Mouse (Mus musculus) liver, adult 2 months (tissue): ENCODE data around the gene Fam57a. TPM values are rescaled to one million over a fixed set of nuclear protein-coding genes. Genes with fewer than 3 reads are reported as not detected.
"Not testable (repeated sequence)": the region's sequence is repeated elsewhere in the genome, so short reads cannot be mapped to it uniquely, and the experiment has no call there.

Experiments
- DNase-seq: peaks from one replicate; pipeline ENCODE4 v3.0.0-alpha.2; 2011; ENCODE audit warnings: low read depth, low spot score; ENCODE audit errors: extremely low read depth
- H3K27ac ChIP-seq: fragments of 200-500 bp; replicated peaks from 2 replicates; pipeline ENCODE4 v1.5.1; 2012; ENCODE audit warnings: low read depth, mild to moderate bottlenecking, control low read depth, inconsistent platforms, low read length; ENCODE audit not compliant: insufficient read depth
- H3K27me3 ChIP-seq: fragments of 200-500 bp; 2 replicates; pipeline ENCODE4 v1.6.1; 2012; ENCODE audit warnings: mild to moderate bottlenecking, moderate library complexity, low read length, inconsistent platforms; ENCODE audit not compliant: control insufficient read depth, insufficient read depth
- H3K36me3 ChIP-seq: fragments of 200-500 bp; 2 replicates; pipeline ENCODE4 v1.6.1; 2012; ENCODE audit warnings: low read length, inconsistent platforms; ENCODE audit not compliant: control insufficient read depth, insufficient read depth
- H3K4me1 ChIP-seq: fragments of 200-500 bp; 2 replicates; pipeline ENCODE4 v1.6.1; 2011; ENCODE audit warnings: low read length; ENCODE audit not compliant: control insufficient read depth, insufficient read depth
- H3K4me3 ChIP-seq: fragments of 200-500 bp; 2 replicates; pipeline ENCODE4 v1.5.1; 2011; ENCODE audit warnings: low read depth, mild to moderate bottlenecking, control low read depth, low read length, moderate library complexity; ENCODE audit not compliant: insufficient read depth
- H3K79me2 ChIP-seq: fragments of 200-500 bp; 2 replicates; pipeline ENCODE4 v1.6.1; 2012; ENCODE audit warnings: inconsistent platforms, mild to moderate bottlenecking, low read length, moderate library complexity; ENCODE audit not compliant: control insufficient read depth, insufficient read depth
- H3K9ac ChIP-seq: fragments of 200-500 bp; 2 replicates; pipeline ENCODE4 v1.6.1; 2012; ENCODE audit warnings: low read depth, mild to moderate bottlenecking, control low read depth, inconsistent platforms, low read length
- CTCF ChIP-seq: fragments of 200-500 bp; IDR thresholded peaks from 2 replicates; pipeline ENCODE4 v1.5.1; 2011; ENCODE audit warnings: low read depth, low read length, control low read depth
- POLR2A ChIP-seq: fragments of 200-500 bp; IDR thresholded peaks from 2 replicates; pipeline ENCODE4 v1.6.1; 2011; ENCODE audit warnings: low read length, control low read depth; ENCODE audit not compliant: insufficient read depth; ENCODE audit errors: extremely low read depth
- WGBS: fragments of 180-500 bp; shearing (Covaris S2); methylation state at CpG from one replicate; pipeline ENCODE4 v1.1.7; 2018; 5-methylcytosine and 5-hydroxymethylcytosine counted together
- polyA plus RNA-seq: library from polyadenylated mRNA; depleted of rRNA; stranded (reverse); fragments of >200 nt; gene quantifications from 2 replicates; pipeline ENCODE4 v1.2.3, GENCODE M21; 2012
- total RNA-seq: library from RNA; depleted of rRNA; stranded (reverse); fragments of >200 nt; gene quantifications from 2 replicates; pipeline ENCODE4 v1.2.3, GENCODE M21; 2014

Gene Fam57a
- total and polyA plus RNA-seq, 2 experiments: 3.4 to 3.5 TPM

DNA sequence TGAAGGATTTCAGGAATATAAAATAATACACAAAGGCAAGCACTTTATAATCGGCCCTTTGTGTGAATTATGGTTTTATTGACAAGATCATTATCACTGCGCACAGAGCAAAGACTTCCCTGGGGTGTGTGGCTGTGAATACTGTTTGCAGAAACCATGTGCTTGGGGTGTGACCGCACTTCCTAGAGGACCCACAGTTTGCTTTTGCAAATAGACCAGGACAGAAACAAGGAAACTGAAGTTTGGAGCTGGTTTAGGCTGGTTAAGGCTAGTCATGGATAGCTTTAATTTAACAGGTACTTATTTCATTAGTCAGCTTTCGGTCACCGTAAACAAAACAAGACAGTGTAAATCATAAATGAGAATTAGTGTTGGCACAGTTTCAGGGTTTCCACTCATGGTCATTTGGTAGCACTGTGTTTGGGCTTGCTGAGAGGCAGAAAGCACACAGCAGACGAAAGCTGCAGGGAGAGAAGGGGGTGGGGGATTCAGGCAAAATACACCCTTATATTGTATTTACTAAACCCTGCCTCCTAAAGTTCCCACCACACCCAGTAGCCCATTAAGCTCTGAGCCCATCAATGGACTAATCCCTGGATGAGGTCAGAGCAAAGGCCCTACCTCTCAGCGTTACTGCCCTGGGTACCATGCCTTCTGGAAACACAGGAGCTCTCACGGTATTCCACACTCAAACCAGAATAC is 17.0 kb downstream of the Fam57a start:
- 60% methylated on average over 8 of the region's 8 CpGs for WGBS
- H3K36me3 ChIP-seq: no peaks in the 10 kb centered on the region
- H3K4me1 ChIP-seq: no peaks in the 10 kb centered on the region
- H3K4me3 ChIP-seq: no peak overlapping the region
- H3K27me3 ChIP-seq: no peaks in the 10 kb centered on the region
- DNase-seq: no peak
- TF ChIP-seq POLR2A: no peak
- H3K9ac ChIP-seq: no peak overlapping the region
- no peaks in the 10 kb centered on the region; the same call in 1 of the 2 replicates for H3K79me2 ChIP-seq
- no peak overlapping the region for H3K27ac ChIP-seq

DNA sequence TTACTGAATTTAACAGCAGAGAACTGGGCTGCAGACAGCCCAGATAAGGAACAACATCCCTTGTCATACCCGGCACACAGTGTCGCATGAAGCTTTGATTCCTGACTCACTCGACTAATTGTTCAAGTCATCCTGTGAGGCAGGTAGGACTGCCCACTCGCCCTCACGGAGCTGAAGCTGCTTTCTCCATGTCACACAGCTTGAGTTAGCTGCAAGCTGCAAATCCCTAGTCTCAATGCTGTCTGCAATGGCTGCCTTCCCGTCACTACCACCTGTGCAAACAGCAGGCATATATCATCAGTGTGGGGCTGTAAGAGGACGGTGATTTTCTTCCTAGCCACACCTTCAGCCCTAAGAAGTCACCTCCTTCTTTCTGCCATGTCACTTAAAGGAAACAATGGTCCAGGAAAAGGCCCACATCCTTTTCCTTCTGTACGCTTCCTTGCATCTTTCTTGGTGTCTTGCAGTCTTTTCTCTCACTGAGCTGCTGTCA is 17.6 kb downstream of the Fam57a start:
- DNase-seq: no peak
- H3K9ac ChIP-seq: no peak overlapping the region
- no peak overlapping the region for H3K27ac ChIP-seq
- H3K79me2 ChIP-seq: no peaks in the 10 kb centered on the region
- H3K27me3 ChIP-seq: no peaks in the 10 kb centered on the region
- H3K36me3 ChIP-seq: no peaks in the 10 kb centered on the region
- no peaks in the 10 kb centered on the region for H3K4me1 ChIP-seq
- no peak for TF ChIP-seq CTCF
- TF ChIP-seq POLR2A: no peak
- WGBS: 76% methylated on average over 8 of the region's 8 CpGs
- H3K4me3 ChIP-seq: no peak overlapping the region

DNA sequence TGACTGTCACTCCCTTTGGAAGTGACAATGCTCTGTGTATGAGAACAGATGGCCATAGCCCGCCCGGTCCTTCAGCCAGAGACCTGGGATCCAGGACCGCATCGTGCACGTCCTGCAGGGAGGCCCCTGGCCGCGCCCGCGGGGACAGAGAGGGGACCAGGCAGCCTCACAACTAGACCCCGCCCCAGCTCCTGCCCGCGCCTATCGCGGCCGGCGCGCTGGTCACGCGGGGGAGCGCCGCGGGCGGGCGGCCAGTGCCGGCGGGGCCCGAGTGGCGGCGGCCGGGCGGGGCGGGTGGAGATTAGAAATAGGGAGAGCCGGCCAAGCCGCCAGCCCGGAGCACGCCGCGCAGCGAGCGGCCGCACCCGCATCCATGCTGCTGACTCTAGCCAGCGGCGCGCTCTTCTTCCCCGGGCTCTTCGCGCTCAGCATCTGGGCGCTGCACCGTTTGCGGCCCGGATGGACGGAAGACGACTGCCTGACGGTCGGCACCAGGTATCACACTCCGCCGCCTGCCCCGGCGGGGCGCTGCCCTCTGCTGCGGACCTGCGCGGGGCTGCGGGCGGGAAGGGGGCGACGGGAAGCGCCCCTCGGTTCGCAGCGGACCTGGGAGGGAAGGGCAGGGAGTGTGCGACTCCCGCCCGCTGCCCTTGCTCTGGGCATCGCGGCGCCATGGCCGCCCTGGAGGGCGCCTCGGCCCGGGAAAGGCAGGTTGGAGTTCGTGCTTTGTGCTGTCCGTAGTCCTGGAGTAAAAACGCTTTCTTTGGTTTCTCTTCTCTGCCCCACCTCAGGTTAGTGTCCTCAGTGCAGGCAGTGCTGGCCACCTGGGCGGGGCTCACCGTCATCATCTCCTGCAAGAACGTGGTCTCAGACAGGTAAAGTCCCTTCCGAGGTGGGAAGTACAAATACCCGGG is 22.5 kb downstream of the Fam57a start:
- peak; percentile 24 for DNase-seq
- no peaks in the 10 kb centered on the region for H3K36me3 ChIP-seq
- peak overlapping the region; percentile 74 for H3K9ac ChIP-seq
- TF ChIP-seq CTCF (no peak), POLR2A (0 out of 2 replicates have a peak, but pooled peaks have one; percentile 17)
- H3K79me2 ChIP-seq: no peaks in the 10 kb centered on the region
- peaks cover 3% of the 10 kb centered on the region; the same call in 1 of the 2 replicates for H3K4me1 ChIP-seq
- whole genome bisulfite sequencing: under 1% methylated on average over 90 of the region's 90 CpGs
- H3K27me3 ChIP-seq: peaks cover 4% of the 10 kb centered on the region; the same call in 1 of the 2 replicates
- peak overlapping the region; percentile 66 for H3K4me3 ChIP-seq
- no peak overlapping the region; the same call in 1 of the 2 replicates for H3K27ac ChIP-seq

DNA sequence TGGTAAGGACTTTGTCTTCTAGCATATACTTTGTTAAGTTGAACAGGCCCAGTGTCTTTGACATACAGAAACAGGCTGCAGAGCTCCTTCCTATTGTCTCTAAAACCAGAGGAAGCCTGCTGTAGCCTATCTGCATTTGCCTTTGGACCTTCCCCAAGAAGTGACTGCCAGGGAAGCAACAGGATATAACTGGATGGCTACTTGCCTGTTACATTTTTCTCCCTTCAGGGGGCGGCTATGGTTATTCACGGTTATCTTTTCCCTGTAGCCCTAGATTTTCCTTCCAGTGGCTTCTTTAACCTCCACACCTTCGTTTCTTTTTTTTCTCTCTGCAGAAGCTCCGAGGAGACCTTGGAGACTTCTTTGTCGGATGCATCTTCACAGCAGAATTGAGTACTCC is 27.3 kb downstream of the Fam57a start:
- no peak for DNase-seq
- 86% methylated on average over 5 of the region's 5 CpGs for WGBS
- H3K9ac ChIP-seq: no peak overlapping the region
- no peak overlapping the region for H3K27ac ChIP-seq
- peaks cover 4% of the 10 kb centered on the region; the same call in 1 of the 2 replicates for H3K27me3 ChIP-seq
- no peaks in the 10 kb centered on the region for H3K36me3 ChIP-seq
- no peak overlapping the region for H3K4me3 ChIP-seq
- H3K79me2 ChIP-seq: no peaks in the 10 kb centered on the region
- TF ChIP-seq POLR2A: no peak
- TF ChIP-seq CTCF: no peak
- peaks cover 3% of the 10 kb centered on the region; the same call in 1 of the 2 replicates for H3K4me1 ChIP-seq

DNA sequence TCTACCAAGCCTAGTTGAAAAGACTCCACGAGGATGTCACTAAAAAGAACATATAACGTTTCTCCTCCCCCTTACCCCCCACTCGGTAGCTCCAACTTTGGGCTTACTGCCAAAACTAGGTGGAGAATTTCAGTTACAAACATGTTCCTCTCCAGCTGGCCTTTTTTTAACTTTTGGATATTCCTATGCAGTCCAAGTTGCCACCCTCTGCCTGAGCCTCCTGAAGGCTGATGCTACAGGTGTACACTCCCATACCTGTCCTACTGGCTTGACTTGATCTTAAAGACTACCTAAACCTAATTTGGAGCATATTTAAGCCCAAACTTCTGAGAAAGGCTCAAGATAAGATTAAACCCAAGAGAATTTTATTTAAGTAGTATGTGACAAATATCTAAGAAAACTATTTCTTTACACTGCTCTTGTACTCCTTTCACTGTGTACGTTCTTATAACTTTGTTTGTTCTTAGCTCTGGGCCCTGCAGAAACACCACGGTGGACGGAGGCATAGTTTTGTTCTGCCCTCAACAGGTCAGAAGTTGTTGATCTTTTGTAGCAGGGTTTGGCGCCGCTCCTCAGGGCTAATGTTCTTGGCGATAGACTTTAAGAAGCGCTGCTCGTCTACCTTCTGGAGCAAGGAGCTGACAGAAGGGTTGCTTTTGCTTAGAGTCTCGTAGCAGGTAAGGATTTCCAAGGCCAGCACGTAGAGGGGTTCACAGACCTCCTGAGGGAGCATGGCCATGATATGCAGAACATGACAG is 30.9 kb downstream of the Fam57a start:
- DNase-seq: no peak
- Histone ChIP-seq H3K27ac (no peak overlapping the region), H3K36me3 (no peaks in the 10 kb centered on the region), H3K9ac (no peak overlapping the region), H3K27me3 (no peaks in the 10 kb centered on the region), H3K79me2 (no peaks in the 10 kb centered on the region), H3K4me1 (no peaks in the 10 kb centered on the region), H3K4me3 (no peak overlapping the region)
- TF ChIP-seq POLR2A: no peak
- TF ChIP-seq CTCF: no peak
- 87% methylated on average over 13 of the region's 13 CpGs for WGBS

DNA sequence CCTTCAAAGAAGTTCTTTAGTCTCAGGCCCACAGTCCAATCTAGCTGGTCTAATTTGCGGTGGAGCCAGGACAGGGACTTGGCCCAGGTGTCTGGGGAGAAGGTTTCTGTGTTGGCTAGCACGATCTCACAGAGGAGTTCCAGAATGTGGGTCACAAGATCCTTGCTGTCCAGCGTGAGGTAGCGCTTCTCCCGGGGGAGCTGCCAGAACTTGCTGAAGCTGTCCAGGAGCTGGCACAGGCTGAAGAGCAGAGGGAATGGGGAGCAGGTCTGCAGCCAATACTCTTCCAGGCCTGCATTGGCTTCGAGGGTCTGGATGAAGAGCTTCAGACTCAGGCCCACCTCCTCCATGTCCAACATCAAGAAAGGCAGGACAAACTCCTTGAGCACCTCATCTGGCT is 32.1 kb downstream of the Fam57a start:
- 86% methylated on average over 5 of the region's 6 CpGs for WGBS
- H3K36me3 ChIP-seq, H3K27me3 ChIP-seq, H3K27ac ChIP-seq, H3K9ac ChIP-seq, H3K4me3 ChIP-seq, H3K4me1 ChIP-seq, DNase-seq, H3K79me2 ChIP-seq: not testable (repeated sequence)
